Mouse (Mus musculus) MEL (cell line): ENCODE results near the gene Myo18b. TPM values are rescaled to one million over a fixed set of nuclear protein-coding genes. Genes with fewer than 3 reads are reported as not detected.

Source experiments
- DNase-seq: peaks from one replicate; pipeline ENCODE4 v3.0.0; 2011; ENCODE audit warnings: low read depth, low spot score
- H3K27ac ChIP-seq: 2 replicates; pipeline ENCODE4 v1.5.1; 2012; ENCODE audit warnings: low read depth, mild to moderate bottlenecking, control low read depth, low read length, moderate library complexity; ENCODE audit not compliant: control insufficient read depth
- H3K27me3 ChIP-seq, 2 experiments: fragments of 150-350 bp in 1 of 2; sonication (generic) in 1 of 2; 2 replicates each; pipeline ENCODE4 v1.6.1; 2012; ENCODE audit warnings: low read length in 2 of 2, mild to moderate bottlenecking in 2 of 2, improper control_type of control experiment in 1 of 2, moderate library complexity in 1 of 2; ENCODE audit not compliant: insufficient read depth in 2 of 2, control insufficient read depth in 1 of 2
- H3K36me3 ChIP-seq, 2 experiments: 2 replicates each; pipeline ENCODE4 v1.6.1; 2012 to 2014; ENCODE audit warnings: low read length in 2 of 2, improper control_type of control experiment in 1 of 2, inconsistent platforms in 1 of 2, mild to moderate bottlenecking in 1 of 2; ENCODE audit not compliant: insufficient read depth in 2 of 2, control insufficient read depth in 1 of 2
- H3K4me1 ChIP-seq, 2 experiments: fragments of 150-350 bp in 1 of 2; sonication (generic) in 1 of 2; 2 replicates each; pipeline ENCODE4 v1.6.1; 2012; ENCODE audit warnings: low read length in 2 of 2, improper control_type of control experiment in 1 of 2, mild to moderate bottlenecking in 1 of 2; ENCODE audit not compliant: insufficient read depth in 2 of 2, control insufficient read depth in 1 of 2
- H3K4me3 ChIP-seq, 2 experiments: fragments of 150-350 bp in 1 of 2; sonication (generic) in 1 of 2; 2 replicates each; pipeline ENCODE4 v1.5.1; 2012; ENCODE audit warnings: low read depth in 2 of 2, low read length in 2 of 2, mild to moderate bottlenecking in 2 of 2, moderate library complexity in 2 of 2, control low read depth in 1 of 2, improper control_type of control experiment in 1 of 2; ENCODE audit not compliant: control insufficient read depth in 1 of 2, insufficient read depth in 1 of 2
- H3K79me2 ChIP-seq: 2 replicates; pipeline ENCODE4 v1.6.1; 2012; ENCODE audit warnings: mild to moderate bottlenecking, low read length, moderate library complexity; ENCODE audit not compliant: control insufficient read depth, poor library complexity, insufficient read depth
- H3K9ac ChIP-seq: 2 replicates; pipeline ENCODE4 v1.6.1; 2012; ENCODE audit warnings: low read depth, mild to moderate bottlenecking, control low read depth, low read length, moderate library complexity; ENCODE audit not compliant: control insufficient read depth, poor library complexity, severe bottlenecking
- H3K9me3 ChIP-seq: fragments of 150-350 bp; sonication (generic); replicated peaks from 2 replicates; pipeline ENCODE4 v1.6.1; 2012; ENCODE audit warnings: mild to moderate bottlenecking, low read length, improper control_type of control experiment, moderate library complexity; ENCODE audit not compliant: insufficient read depth
- BHLHE40 ChIP-seq: IDR thresholded peaks from 2 replicates; pipeline ENCODE4 v1.6.1; 2012; ENCODE audit warnings: low read depth, mild to moderate bottlenecking, inconsistent platforms, low read length, improper control_type of control experiment, borderline replicate concordance
- CHD2 ChIP-seq: IDR thresholded peaks from 2 replicates; pipeline ENCODE4 v1.6.1; 2011; ENCODE audit warnings: low read length, improper control_type of control experiment
- CTCF ChIP-seq, 3 experiments: IDR thresholded peaks in 2 of 3; conservative IDR thresholded peaks in 1 of 3; 2 replicates each; pipeline ENCODE4 v1.5.1; 2011 to 2012; ENCODE audit warnings: low read length in 3 of 3, low read depth in 2 of 3, mild to moderate bottlenecking in 2 of 3, improper control_type of control experiment in 1 of 3, inconsistent platforms in 1 of 3, mixed read lengths in 1 of 3, moderate library complexity in 1 of 3; ENCODE audit not compliant: control insufficient read depth in 1 of 3, insufficient read depth in 1 of 3, poor library complexity in 1 of 3, severe bottlenecking in 1 of 3
- E2F4 ChIP-seq: IDR thresholded peaks from 2 replicates; pipeline ENCODE4 v1.6.1; 2011; ENCODE audit warnings: low read depth, low read length, improper control_type of control experiment, borderline replicate concordance
- ELF1 ChIP-seq: IDR thresholded peaks from 2 replicates; pipeline ENCODE4 v1.6.1; 2014; ENCODE audit warnings: low read depth, mild to moderate bottlenecking, inconsistent platforms, low read length, improper control_type of control experiment, moderate library complexity
- EP300 ChIP-seq, 2 experiments: IDR thresholded peaks; 2 replicates each; pipeline ENCODE4 v1.6.1; 2011; ENCODE audit warnings: improper control_type of control experiment in 2 of 2, low read length in 2 of 2, low read depth in 1 of 2, mild to moderate bottlenecking in 1 of 2
- ETS1 ChIP-seq: IDR thresholded peaks from 2 replicates; pipeline ENCODE4 v1.6.1; 2012; ENCODE audit warnings: low read depth, mild to moderate bottlenecking, inconsistent platforms, low read length, improper control_type of control experiment, moderate library complexity
- HCFC1 ChIP-seq: IDR thresholded peaks from 2 replicates; pipeline ENCODE4 v1.6.1; 2012; ENCODE audit warnings: low read depth, mild to moderate bottlenecking, inconsistent platforms, low read length, improper control_type of control experiment, moderate library complexity
- JUND ChIP-seq: IDR thresholded peaks from 2 replicates; pipeline ENCODE4 v1.6.1; 2011; ENCODE audit warnings: low read depth, mild to moderate bottlenecking, improper control_type of control experiment, low read length
- MAZ ChIP-seq: IDR thresholded peaks from 2 replicates; pipeline ENCODE4 v1.6.1; 2012; ENCODE audit warnings: low read depth, mild to moderate bottlenecking, inconsistent platforms, low read length, improper control_type of control experiment
- MEF2A ChIP-seq: IDR thresholded peaks from 2 replicates; pipeline ENCODE4 v1.6.1; 2014; ENCODE audit warnings: low read depth, mild to moderate bottlenecking, inconsistent platforms, low read length, improper control_type of control experiment; ENCODE audit not compliant: poor library complexity, insufficient replicate concordance, severe bottlenecking; ENCODE audit errors: extremely low read depth
- MXI1 ChIP-seq: IDR thresholded peaks from 2 replicates; pipeline ENCODE4 v1.6.1; 2011; ENCODE audit warnings: mild to moderate bottlenecking, low read depth, low read length, improper control_type of control experiment
- MYB ChIP-seq: IDR thresholded peaks from 2 replicates; pipeline ENCODE4 v1.6.1; 2011; ENCODE audit warnings: mild to moderate bottlenecking, low read depth, low read length, improper control_type of control experiment
- NELFE ChIP-seq: IDR thresholded peaks from 2 replicates; pipeline ENCODE4 v1.6.1; 2011; ENCODE audit warnings: low read depth, low read length, improper control_type of control experiment
- NRF1 ChIP-seq: IDR thresholded peaks from 2 replicates; pipeline ENCODE4 v1.6.1; 2014; ENCODE audit warnings: low read depth, mild to moderate bottlenecking, inconsistent platforms, low read length, improper control_type of control experiment, moderate library complexity; ENCODE audit not compliant: poor library complexity, insufficient read depth, severe bottlenecking
- POLR2A ChIP-seq, 2 experiments: IDR thresholded peaks; 2 replicates each; pipeline ENCODE4 v1.6.1; 2011 to 2012; ENCODE audit warnings: low read length in 2 of 2, mild to moderate bottlenecking in 2 of 2, control low read depth in 1 of 2, improper control_type of control experiment in 1 of 2, low read depth in 1 of 2, moderate library complexity in 1 of 2; ENCODE audit not compliant: control insufficient read depth in 1 of 2, insufficient read depth in 1 of 2, poor library complexity in 1 of 2
- POLR2AphosphoS5 ChIP-seq: IDR thresholded peaks from 2 replicates; pipeline ENCODE4 v1.6.1; 2012; ENCODE audit warnings: low read depth, borderline replicate concordance, mild to moderate bottlenecking, inconsistent platforms, low read length, moderate library complexity, mixed read lengths
- RAD21 ChIP-seq: IDR thresholded peaks from 2 replicates; pipeline ENCODE4 v1.6.1; 2011; ENCODE audit warnings: mild to moderate bottlenecking, low read depth, low read length, improper control_type of control experiment
- RCOR1 ChIP-seq: IDR thresholded peaks from 2 replicates; pipeline ENCODE4 v1.6.1; 2012; ENCODE audit warnings: low read depth, mild to moderate bottlenecking, inconsistent platforms, low read length, improper control_type of control experiment
- SIN3A ChIP-seq: IDR thresholded peaks from 2 replicates; pipeline ENCODE4 v1.6.1; 2012; ENCODE audit warnings: low read length, improper control_type of control experiment, inconsistent platforms
- TAL1 ChIP-seq: IDR thresholded peaks from 2 replicates; pipeline ENCODE4 v1.6.1; 2012; ENCODE audit warnings: mild to moderate bottlenecking, inconsistent platforms, low read length, moderate library complexity, mixed read lengths
- TBP ChIP-seq: IDR thresholded peaks from 2 replicates; pipeline ENCODE4 v1.8.0; 2011; ENCODE audit warnings: low read depth, low read length, improper control_type of control experiment
- UBTF ChIP-seq: IDR thresholded peaks from 2 replicates; pipeline ENCODE4 v1.6.1; 2012; ENCODE audit warnings: low read depth, mild to moderate bottlenecking, inconsistent platforms, low read length, improper control_type of control experiment, moderate library complexity, borderline replicate concordance; ENCODE audit not compliant: insufficient read depth
- ZKSCAN1 ChIP-seq: IDR thresholded peaks from 2 replicates; pipeline ENCODE4 v1.6.1; 2012; ENCODE audit warnings: low read depth, mild to moderate bottlenecking, inconsistent platforms, low read length, improper control_type of control experiment, moderate library complexity
- ZMIZ1 ChIP-seq: IDR thresholded peaks from 2 replicates; pipeline ENCODE4 v1.6.1; 2012; ENCODE audit warnings: low read depth, mild to moderate bottlenecking, inconsistent platforms, low read length, improper control_type of control experiment, moderate library complexity
- polyA plus RNA-seq, 2 experiments: library from polyadenylated mRNA; stranded (reverse) in 1 of 2; unstranded in 1 of 2; fragments of >175 nt in 1 of 2; fragments of >200 nt in 1 of 2; gene quantifications; 2 replicates each; pipeline versions ENCODE4 v1.2.1 to v1.2.4; 2012; ENCODE audit warnings: low replicate concordance in 2 of 2, low read depth in 1 of 2; ENCODE audit not compliant: insufficient read length in 2 of 2, insufficient read depth in 1 of 2, missing spikeins in 1 of 2
- total RNA-seq: library from RNA; depleted of rRNA; stranded (reverse); fragments of 300-350 nt; gene quantifications from 2 replicates; pipeline ENCODE4 v1.2.3, GENCODE M21; 2012

Gene Myo18b
- total and polyA plus RNA-seq, 3 experiments: not detected

DNA sequence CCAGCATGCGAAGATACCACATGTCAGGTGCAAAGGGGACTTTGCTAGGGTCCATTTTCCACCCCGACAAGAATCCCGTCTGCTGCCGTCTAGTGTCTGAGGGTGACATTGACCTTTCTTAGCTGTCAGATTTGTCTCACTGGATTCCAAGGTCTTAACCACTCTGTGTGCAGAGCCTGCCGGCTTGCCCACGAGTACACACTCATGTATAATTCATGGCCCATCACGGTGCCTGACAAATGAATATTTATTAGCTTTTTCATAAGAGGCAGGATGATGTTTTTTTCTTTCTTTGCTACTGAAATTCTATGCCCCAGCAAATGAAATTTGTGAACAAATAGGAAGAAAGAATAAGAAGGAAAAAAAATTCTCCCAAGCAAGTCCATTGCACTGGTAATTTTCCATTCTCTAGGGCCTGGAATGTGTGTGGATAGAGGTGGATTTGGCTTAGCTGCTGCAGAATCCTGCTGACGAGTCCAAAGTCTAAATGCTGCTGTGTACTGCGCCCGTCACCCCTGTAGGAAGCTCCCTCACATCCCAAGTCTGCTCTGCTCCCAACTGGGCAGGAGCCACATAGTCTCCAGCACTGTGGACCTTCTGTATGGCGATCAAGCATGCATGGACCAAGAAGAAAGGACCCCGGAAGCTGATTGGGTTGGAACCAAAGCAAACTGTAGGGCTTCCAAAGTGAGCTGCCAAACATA lies 70.9 kb downstream of the Myo18b start:
- H3K4me1 ChIP-seq: no peaks in the 10 kb centered on the region
- no peak for DNase-seq
- no peaks in the 10 kb centered on the region for H3K9me3 ChIP-seq
- no peaks in the 10 kb centered on the region for H3K27me3 ChIP-seq
- H3K79me2 ChIP-seq: no peaks in the 10 kb centered on the region
- no peak overlapping the region for H3K27ac ChIP-seq
- TF ChIP-seq TAL1: no peak
- TF ChIP-seq CTCF (IDR thresholded peaks at IDR 0.05 in 2 of 3, conservative IDR thresholded peaks at IDR 0.05 in 1 of 3; ENCODE audit: control insufficient read depth in 1 of 3, insufficient read depth in 1 of 3, low read depth in 2 of 3, low read length in 3 of 3, poor library complexity in 1 of 3, severe bottlenecking in 1 of 3): no peak
- no peak for TF ChIP-seq POLR2A (IDR thresholded peaks at IDR 0.05; ENCODE audit: control insufficient read depth in 1 of 2, insufficient read depth in 1 of 2, low read depth in 1 of 2, low read length in 2 of 2, poor library complexity in 1 of 2)
- no peak for TF ChIP-seq MXI1
- TF ChIP-seq MYB: no peak
- no peak for TF ChIP-seq MEF2A
- TF ChIP-seq ZKSCAN1: no peak
- no peak for TF ChIP-seq UBTF
- TF ChIP-seq BHLHE40: no peak
- no peak for TF ChIP-seq E2F4
- no peak for TF ChIP-seq NELFE
- TF ChIP-seq NRF1: no peak
- no peak for TF ChIP-seq ELF1
- no peaks in the 10 kb centered on the region for H3K36me3 ChIP-seq
- H3K9ac ChIP-seq: no peak overlapping the region
- no peak overlapping the region for H3K4me3 ChIP-seq

DNA sequence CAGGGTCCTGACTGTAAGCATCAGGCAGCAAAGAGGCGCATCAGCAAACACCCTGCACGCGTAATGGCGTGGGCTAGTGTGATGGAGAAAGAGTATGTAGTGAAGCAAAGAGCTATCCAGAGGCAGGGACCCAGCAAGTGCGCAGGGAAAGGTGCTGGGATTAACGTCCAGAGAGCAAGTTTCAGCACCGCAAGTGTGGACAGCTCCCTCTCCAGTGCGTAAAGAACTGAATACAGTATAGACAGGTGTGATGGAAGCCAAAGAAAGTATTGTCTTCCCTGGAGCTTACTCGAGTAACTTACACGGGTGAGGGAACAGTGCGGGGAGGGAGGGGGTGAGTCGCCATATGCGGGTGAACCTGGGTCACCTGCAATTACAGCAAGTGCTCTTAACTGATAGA lies 71.8 kb downstream of the Myo18b start:
- no peak for TF ChIP-seq POLR2A (IDR thresholded peaks at IDR 0.05; ENCODE audit: control insufficient read depth in 1 of 2, insufficient read depth in 1 of 2, low read depth in 1 of 2, low read length in 2 of 2, poor library complexity in 1 of 2)
- TF ChIP-seq TBP: no peak
- no peak for TF ChIP-seq CHD2
- no peak for TF ChIP-seq SIN3A
- no peak for TF ChIP-seq NELFE
- TF ChIP-seq EP300 (IDR thresholded peaks at IDR 0.05; ENCODE audit: low read depth in 1 of 2, low read length in 2 of 2): no peak
- TF ChIP-seq POLR2AphosphoS5: no peak
- TF ChIP-seq ETS1: no peak
- TF ChIP-seq JUND: no peak
- TF ChIP-seq MAZ: no peak
- TF ChIP-seq MXI1: no peak
- no peak for TF ChIP-seq NRF1
- no peak for TF ChIP-seq RCOR1
- no peak for TF ChIP-seq ELF1
- no peak for TF ChIP-seq E2F4
- no peak for TF ChIP-seq HCFC1
- TF ChIP-seq RAD21: no peak
- no peak for TF ChIP-seq ZMIZ1
- TF ChIP-seq, all 39 proteins: peak for 0
- H3K27me3 ChIP-seq: no peaks in the 10 kb centered on the region
- H3K36me3 ChIP-seq: no peaks in the 10 kb centered on the region
- H3K9me3 ChIP-seq: no peaks in the 10 kb centered on the region
- H3K79me2 ChIP-seq: no peaks in the 10 kb centered on the region
- no peak overlapping the region for H3K27ac ChIP-seq
- no peaks in the 10 kb centered on the region for H3K4me1 ChIP-seq
- DNase-seq: peak; percentile 5
- H3K9ac ChIP-seq: no peak overlapping the region
- H3K4me3 ChIP-seq: no peak overlapping the region
